Mouse (Mus musculus) forebrain, embryonic 10.5 days (tissue): Measurements from ENCODE around the gene Ppfibp1. TPM values are rescaled to one million over a fixed set of nuclear protein-coding genes. Genes with fewer than 3 reads are reported as not detected.

Experiments used
- DNase-seq: peaks from one replicate; pipeline ENCODE4 v3.0.0-alpha.2; 2017; ENCODE audit warnings: low spot score; ENCODE audit errors: extremely low spot score
- H3K27ac ChIP-seq: fragments of 300-500 bp; sonication (generic); 2 replicates; pipeline ENCODE4 v1.5.1; 2016; ENCODE audit warnings: mild to moderate bottlenecking
- H3K27me3 ChIP-seq: fragments of 300-500 bp; sonication (generic); 2 replicates; pipeline ENCODE4 v1.6.1; 2016; ENCODE audit warnings: mild to moderate bottlenecking; ENCODE audit not compliant: poor library complexity, severe bottlenecking
- H3K36me3 ChIP-seq: fragments of 300-500 bp; sonication (generic); replicated peaks from 2 replicates; pipeline ENCODE4 v1.6.1; 2016; ENCODE audit warnings: mild to moderate bottlenecking, moderate library complexity
- H3K4me1 ChIP-seq: fragments of 300-500 bp; sonication (generic); 2 replicates; pipeline ENCODE4 v1.6.1; 2016
- H3K4me3 ChIP-seq: fragments of 300-500 bp; sonication (generic); 2 replicates; pipeline ENCODE4 v1.5.1; 2016; ENCODE audit warnings: mild to moderate bottlenecking, moderate library complexity
- H3K9me3 ChIP-seq: fragments of 300-500 bp; sonication (generic); 2 replicates; pipeline ENCODE4 v1.6.1; 2016; ENCODE audit warnings: mild to moderate bottlenecking, moderate library complexity
- WGBS: fragments of 180-500 bp; shearing (Covaris S2); methylation state at CpG from one replicate; pipeline ENCODE4 v1.1.7; 2016; 5-methylcytosine and 5-hydroxymethylcytosine counted together
- polyA plus RNA-seq: library from polyadenylated mRNA; unstranded; fragments of >200 nt; fragmentation: Nextera tagmentation; extraction: Ambion mirVana; gene quantifications from 2 replicates; pipeline ENCODE4 v1.2.1, GENCODE M21; 2016

The Ppfibp1 gene
- polyA plus RNA-seq, 1 experiment from 2014 or later = 30.0 TPM

- no peaks in the 10 kb centered on the region for H3K9me3 ChIP-seq
- H3K27ac ChIP-seq = no peak overlapping the region
- H3K4me3 ChIP-seq = no peak overlapping the region
- WGBS = 93% methylated on average over 2 of the region's 2 CpGs
- H3K27me3 ChIP-seq = no peaks in the 10 kb centered on the region
- H3K36me3 ChIP-seq = no peaks in the 10 kb centered on the region
- peaks cover 21% of the 10 kb centered on the region for H3K4me1 ChIP-seq
- no peak for DNase-seq
Observed at GRCm38 (mm10) chr6:146908801-146909200, 20.5 kb downstream of the Ppfibp1 start.

DNA sequence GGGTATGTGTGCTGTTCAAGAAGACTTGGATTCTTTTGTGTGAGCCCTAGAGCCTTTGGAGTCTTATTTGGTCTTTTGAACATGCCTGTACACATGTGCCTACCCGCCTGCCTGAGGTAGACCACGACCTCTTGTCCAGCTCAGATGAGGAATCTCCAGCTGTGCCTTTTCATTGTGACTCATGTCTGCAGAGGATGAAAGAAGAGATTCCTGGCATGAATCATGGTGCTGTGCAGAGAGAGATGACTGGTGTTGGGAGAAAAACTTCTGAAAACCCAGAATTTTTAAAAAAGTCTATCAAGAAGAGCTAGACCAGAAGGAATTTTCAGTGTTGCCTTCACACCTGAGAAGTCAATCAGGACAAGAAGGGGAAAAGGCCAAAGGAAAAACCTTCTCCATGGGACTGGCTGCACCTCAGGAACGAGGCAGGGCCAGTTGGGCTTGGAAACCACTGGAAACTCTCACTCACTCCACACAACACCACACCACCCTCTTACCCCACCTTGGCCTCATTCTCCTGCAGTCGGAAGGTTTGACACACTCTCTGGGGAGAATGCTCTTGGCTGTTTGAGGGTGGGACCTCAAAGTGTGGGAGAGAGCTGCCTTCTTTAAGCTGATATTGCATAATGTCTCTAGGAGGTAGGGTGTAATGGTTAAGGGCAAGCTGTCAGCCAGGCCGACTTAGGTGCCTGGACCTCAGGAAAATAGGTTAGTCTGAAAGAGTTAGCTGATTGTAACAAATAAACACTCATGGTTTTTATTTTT, 21.6 kb downstream of the Ppfibp1 start:
- 90% methylated on average over 5 of the region's 5 CpGs for WGBS
- Histone ChIP-seq H3K36me3 (no peaks in the 10 kb centered on the region), H3K4me3 (no peak overlapping the region), H3K9me3 (no peaks in the 10 kb centered on the region), H3K27me3 (no peaks in the 10 kb centered on the region), H3K4me1 (peaks cover 32% of the 10 kb centered on the region), H3K27ac (no peak overlapping the region)
- no peak for DNase-seq

- 86% methylated on average over 2 of the region's 2 CpGs for WGBS
- no peak overlapping the region for H3K4me3 ChIP-seq
- H3K4me1 ChIP-seq = peaks cover 39% of the 10 kb centered on the region
- DNase-seq = no peak
- H3K27ac ChIP-seq = no peak overlapping the region
- no peaks in the 10 kb centered on the region for H3K27me3 ChIP-seq
- H3K9me3 ChIP-seq = no peaks in the 10 kb centered on the region
- H3K36me3 ChIP-seq = no peaks in the 10 kb centered on the region
Observed at GRCm38 (mm10) chr6:146910801-146911200, 22.5 kb downstream of the Ppfibp1 start.

DNA sequence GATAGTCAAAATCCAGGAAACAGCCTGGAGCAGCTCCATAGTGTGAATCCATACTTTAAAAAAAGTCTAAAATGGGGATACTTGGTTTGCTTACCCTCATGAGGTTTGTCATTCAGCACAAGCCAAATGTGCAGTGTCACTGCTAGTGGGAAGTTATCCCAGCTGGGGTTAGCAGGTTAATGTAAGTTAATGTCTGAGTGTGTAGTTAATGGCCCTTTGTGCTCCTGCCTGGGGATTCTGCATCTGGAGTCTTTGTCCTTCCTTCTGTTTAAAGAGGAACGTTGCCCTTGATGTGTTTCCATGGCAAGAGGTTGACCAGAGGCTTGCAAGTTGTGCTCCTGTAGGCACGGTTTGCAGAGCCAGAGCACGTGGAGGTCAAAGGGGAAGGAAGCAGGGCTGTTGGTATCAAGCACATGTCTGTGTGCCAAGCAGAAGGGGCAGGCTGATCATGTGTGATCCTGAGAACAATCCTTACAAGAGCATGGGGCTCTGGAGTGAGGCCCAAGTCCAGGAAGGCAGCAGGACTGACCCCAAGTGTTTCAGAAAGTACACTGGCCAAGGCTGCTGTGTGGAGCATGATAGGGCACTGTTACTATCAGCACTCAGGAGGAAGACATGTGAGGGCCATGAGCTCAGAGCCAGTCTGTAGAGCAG, 24.7 kb downstream of the Ppfibp1 start:
- DNase-seq = no peak
- Histone ChIP-seq H3K36me3 (no peaks in the 10 kb centered on the region), H3K4me3 (no peak overlapping the region), H3K9me3 (no peaks in the 10 kb centered on the region), H3K4me1 (peaks cover 49% of the 10 kb centered on the region), H3K27ac (peak overlapping the region; percentile 57; the same call in 1 of the 2 replicates), H3K27me3 (no peaks in the 10 kb centered on the region)
- WGBS = 38% methylated on average over 3 of the region's 3 CpGs

DNA sequence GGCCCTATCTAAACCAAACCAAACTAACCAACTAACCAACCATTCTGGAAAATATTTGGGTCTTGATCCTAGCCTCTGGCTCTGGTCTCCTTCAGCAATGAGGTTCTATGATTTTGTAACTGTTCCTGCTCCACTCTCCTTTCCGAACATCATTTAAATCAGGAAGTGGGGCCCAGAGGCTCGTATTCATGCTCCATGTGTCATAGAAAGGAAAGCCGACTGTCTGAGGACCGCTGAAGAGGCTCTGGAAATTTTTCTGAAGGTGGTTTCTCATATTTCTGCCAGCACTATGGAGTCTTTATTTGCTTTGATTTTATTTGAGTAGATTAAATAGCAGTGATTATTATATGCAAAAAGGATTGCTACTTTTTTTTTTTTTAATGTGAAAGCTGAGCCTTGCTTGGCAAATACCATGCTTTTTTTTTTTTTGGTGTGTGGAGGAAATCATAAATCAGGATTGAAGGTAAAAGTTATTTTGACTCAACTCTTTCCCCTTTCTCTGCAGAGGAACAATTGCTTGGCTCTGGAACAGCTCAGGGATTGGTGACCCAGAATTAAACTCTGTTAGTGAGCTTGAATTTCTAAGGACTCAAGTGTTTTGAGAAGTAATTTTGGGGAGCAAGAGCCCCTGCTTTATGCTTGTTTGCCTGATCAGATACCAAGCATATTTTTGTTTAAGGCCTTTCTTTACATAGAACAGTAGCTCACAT, 25.4 kb downstream of the Ppfibp1 start:
- Histone ChIP-seq H3K36me3 (no peaks in the 10 kb centered on the region; the same call in 1 of the 2 replicates), H3K27me3 (no peaks in the 10 kb centered on the region), H3K4me3 (no peak overlapping the region), H3K4me1 (peaks cover 49% of the 10 kb centered on the region), H3K9me3 (no peaks in the 10 kb centered on the region), H3K27ac (no peak overlapping the region)
- no peak for DNase-seq
- WGBS = 72% methylated on average over 4 of the region's 4 CpGs

- H3K27ac ChIP-seq = no peak overlapping the region
- no peaks in the 10 kb centered on the region; the same call in 1 of the 2 replicates for H3K36me3 ChIP-seq
- H3K4me1 ChIP-seq = peaks cover 49% of the 10 kb centered on the region
- no peaks in the 10 kb centered on the region for H3K27me3 ChIP-seq
- WGBS = 83% methylated on average over 1 of the region's 1 CpGs
- H3K9me3 ChIP-seq = no peaks in the 10 kb centered on the region
- no peak for DNase-seq
- H3K4me3 ChIP-seq = no peak overlapping the region
Observed at GRCm38 (mm10) chr6:146915808-146916207, 27.5 kb downstream of the Ppfibp1 start.

GRCm38 (mm10) chr6:146917396-146917795, 29.1 kb downstream of the Ppfibp1 start:
- Histone ChIP-seq H3K4me3 (no peak overlapping the region), H3K36me3 (no peaks in the 10 kb centered on the region; the same call in 1 of the 2 replicates), H3K27me3 (no peaks in the 10 kb centered on the region), H3K4me1 (peaks cover 40% of the 10 kb centered on the region), H3K9me3 (no peaks in the 10 kb centered on the region), H3K27ac (no peak overlapping the region)
- WGBS = 95% methylated on average over 3 of the region's 3 CpGs
- no peak for DNase-seq

DNA sequence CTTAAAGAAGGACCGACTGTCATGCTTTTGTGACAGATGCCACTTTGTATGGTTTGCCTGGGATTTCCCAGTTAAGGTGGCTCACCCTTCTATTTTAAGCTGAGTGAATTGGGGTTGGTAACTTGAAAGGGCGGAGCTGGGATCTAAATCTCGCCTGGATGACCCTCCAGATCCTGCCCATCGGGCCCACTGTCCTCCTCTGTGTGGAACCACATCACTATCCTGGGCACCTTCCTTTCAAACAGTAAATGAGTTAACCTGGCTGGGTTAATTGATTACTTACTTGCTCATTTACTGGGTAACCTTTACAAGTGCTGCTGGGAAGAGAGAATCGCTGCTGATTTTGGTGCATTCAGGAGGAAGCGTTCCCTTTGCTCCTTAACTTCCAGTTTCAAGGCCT, 30.1 kb downstream of the Ppfibp1 start:
- Histone ChIP-seq H3K9me3 (no peaks in the 10 kb centered on the region), H3K27ac (no peak overlapping the region), H3K4me1 (peaks cover 32% of the 10 kb centered on the region), H3K27me3 (no peaks in the 10 kb centered on the region), H3K4me3 (no peak overlapping the region), H3K36me3 (no peaks in the 10 kb centered on the region; the same call in 1 of the 2 replicates)
- DNase-seq = no peak
- 93% methylated on average over 6 of the region's 6 CpGs for WGBS

GRCm38 (mm10) chr6:146926415-146926980, 38.2 kb downstream of the Ppfibp1 start:
- no peak overlapping the region for H3K4me3 ChIP-seq
- no peaks in the 10 kb centered on the region for H3K9me3 ChIP-seq
- peaks cover 33% of the 10 kb centered on the region for H3K4me1 ChIP-seq
- 80% methylated on average over 5 of the region's 5 CpGs for WGBS
- H3K27ac ChIP-seq = no peak overlapping the region
- H3K36me3 ChIP-seq = no peaks in the 10 kb centered on the region
- DNase-seq = no peak
- no peaks in the 10 kb centered on the region for H3K27me3 ChIP-seq

DNA sequence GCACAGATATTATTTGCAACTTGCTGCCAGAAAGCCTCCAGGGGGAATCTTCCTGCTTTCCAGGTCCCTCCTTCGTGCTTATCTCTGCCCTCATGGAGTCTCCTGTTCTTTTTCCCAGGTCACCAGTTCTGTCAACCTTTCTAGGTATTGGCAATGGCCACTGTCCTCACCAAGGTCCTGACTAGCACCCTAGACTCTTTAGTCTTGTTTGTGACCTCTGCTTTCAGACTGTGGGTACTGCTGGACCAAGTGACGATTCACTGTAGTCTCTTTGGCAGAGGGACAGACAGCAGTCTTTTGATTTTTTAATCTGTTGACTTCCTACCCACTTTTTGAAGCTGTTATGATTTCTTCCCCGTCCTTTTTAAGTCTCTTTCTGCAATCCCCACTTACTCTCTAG, 39.8 kb downstream of the Ppfibp1 start:
- Histone ChIP-seq H3K9me3 (no peaks in the 10 kb centered on the region), H3K4me3 (no peak overlapping the region), H3K27ac (peak overlapping the region; percentile 53; the same call in 1 of the 2 replicates), H3K27me3 (no peaks in the 10 kb centered on the region), H3K4me1 (peaks cover 37% of the 10 kb centered on the region), H3K36me3 (no peaks in the 10 kb centered on the region)
- WGBS = 67% methylated on average over 3 of the region's 3 CpGs
- DNase-seq = no peak

GRCm38 (mm10) chr6:146929031-146929430, 40.7 kb downstream of the Ppfibp1 start:
- no peak overlapping the region for H3K27ac ChIP-seq
- no peaks in the 10 kb centered on the region for H3K9me3 ChIP-seq
- H3K4me1 ChIP-seq = peaks cover 40% of the 10 kb centered on the region
- WGBS = 70% methylated on average over 2 of the region's 2 CpGs
- no peak for DNase-seq
- H3K36me3 ChIP-seq = no peaks in the 10 kb centered on the region
- H3K4me3 ChIP-seq = no peak overlapping the region
- no peaks in the 10 kb centered on the region for H3K27me3 ChIP-seq

DNA sequence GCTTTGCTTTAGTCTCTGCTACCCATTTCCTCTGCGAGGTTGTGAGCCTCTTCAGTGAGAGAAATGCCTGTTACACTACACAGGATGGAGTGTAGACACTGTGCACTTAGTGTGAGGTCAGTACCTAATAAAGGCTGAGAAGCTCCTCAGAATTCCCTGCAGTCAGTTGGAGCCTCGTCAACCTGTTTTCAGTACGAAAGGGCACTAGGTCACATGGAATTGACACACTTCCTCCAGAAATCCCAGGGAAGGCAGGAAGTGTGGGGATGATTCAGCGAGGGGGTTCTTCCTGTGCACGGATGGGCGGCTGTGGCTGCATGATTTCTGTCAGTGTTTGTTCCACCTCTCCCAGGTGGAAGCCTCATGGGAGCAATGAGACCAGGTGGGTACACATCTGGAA, 44.8 kb downstream of the Ppfibp1 start:
- DNase-seq = no peak
- WGBS = 64% methylated on average over 6 of the region's 6 CpGs
- no peak overlapping the region for H3K4me3 ChIP-seq
- H3K9me3 ChIP-seq = no peaks in the 10 kb centered on the region
- no peaks in the 10 kb centered on the region for H3K27me3 ChIP-seq
- no peak overlapping the region for H3K27ac ChIP-seq
- peaks cover 35% of the 10 kb centered on the region for H3K4me1 ChIP-seq
- H3K36me3 ChIP-seq = no peaks in the 10 kb centered on the region
